Mouse (Mus musculus) right cerebral cortex, adult 2 months (tissue): Measurements from ENCODE around the gene Tcap.

ENCODE experiments used
- DNase-seq, 2 experiments: peaks; one replicate each; pipeline ENCODE4 v3.0.0; 2021 to 2022; ENCODE audit warnings: low spot score in 2 of 2

The Tcap gene

DNA sequence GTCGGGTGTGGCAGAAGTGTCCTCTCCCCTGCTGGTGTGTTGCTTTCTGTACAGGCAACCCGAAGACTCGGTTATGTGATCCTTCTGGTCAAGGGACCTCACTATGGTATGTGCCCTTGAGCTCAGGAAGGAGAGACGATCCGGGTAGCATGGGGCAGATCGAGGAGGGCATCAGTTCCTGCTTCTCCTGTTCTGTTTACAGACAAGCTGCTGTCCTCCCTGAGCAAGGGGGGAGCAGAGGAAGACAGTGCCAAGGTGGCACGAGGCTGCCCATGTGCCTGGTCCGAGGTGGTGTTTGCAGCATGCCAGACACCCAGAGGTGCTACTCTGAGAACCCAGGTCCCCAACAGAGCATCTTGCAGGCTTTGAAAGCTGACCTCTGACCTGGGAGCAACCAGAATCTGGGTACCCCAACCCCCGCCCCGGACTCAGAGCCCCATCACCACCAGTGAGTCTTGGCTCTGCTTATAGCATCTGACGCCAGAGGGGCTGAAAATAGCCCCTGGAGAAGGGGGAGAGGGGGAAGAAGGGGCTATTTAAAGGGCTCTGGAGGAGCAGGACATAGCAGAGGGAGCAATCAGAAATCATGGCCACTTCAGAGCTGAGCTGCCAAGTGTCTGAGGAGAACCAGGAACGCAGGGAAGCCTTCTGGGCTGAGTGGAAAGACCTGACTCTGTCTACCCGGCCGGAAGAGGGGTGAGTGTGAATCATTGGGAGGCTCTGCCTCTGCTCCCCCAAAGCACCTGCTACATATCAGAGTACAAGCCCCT is at the start of gene Tcap:
Gene Tcap (plus strand): TSS at position 551 of the 770 bp plus-strand sequence.
- DNase-seq = no peak

GRCm38 (mm10) chr11:98333981-98334741 is 49.5 kb upstream of the Tcap start:
- DNase-seq = peak in 1 of 2 experiments; percentile 36

DNA sequence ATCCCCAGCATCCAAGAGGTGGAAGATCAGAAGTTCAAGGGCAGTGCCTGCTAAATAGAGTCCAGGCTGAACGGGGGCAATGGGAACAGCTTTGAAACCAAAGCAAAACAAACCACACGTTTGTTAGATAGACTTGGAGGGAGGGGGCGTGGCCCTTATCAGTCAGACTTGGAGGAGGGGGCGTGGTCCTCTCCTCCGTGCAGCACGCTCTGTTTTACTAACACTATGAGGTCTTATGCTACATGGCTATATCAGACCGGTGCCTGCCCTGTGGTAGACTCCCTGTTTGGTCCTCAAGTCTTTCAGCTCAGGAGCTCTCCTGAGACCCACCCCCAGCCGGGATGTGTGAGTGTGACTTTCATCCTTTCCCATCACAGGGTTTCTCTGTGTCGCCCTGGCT is 48.4 kb upstream of the Tcap start:
- no peak for DNase-seq

DNA sequence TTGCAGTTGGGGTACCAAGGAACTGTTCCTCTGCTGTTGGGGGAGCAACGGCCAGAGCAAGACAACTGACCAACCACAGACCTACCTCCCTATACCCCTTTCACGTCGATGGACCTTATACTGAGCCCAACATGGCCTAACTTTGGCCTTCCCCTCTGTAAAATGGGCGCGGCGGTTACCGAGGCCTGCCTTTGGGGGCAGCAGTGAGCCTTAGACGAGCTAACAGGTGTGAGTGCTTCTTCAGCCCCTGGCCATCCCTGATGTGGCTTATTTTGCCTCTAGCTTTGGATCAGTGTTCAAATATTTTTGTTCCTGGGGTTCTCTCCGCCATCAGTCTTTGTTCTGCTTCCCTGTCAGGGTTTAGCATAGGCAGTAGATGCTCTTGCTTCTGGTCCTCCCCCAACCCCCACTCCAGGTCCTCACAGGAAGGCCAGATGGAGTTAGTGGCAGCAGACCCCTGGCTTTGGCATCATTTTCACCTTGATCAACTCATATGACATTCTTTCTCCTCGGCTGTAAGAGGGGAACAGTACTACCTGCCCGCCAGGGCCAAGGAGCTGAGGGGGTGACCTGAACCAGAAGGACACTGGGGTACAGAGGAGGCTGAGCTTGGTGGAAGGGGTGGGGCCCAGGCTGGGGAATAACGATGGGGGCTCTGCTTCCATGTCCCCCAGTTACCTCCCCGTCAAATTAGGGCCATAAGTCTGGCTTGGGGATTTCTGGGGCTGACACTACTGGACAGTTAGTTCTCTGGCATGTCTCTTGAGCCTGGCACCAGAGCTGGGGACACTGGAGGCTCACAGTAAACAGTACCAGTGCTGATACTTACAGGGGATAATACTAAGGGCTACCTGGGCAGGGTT is 47.1 kb upstream of the Tcap start:
- DNase-seq = no peak

- peak; percentile 80 to 82 for DNase-seq
Measured at GRCm38 (mm10) chr11:98338507-98338961, 45.1 kb upstream of the Tcap start.

GRCm38 (mm10) chr11:98339071-98339501 is 44.5 kb upstream of the Tcap start:
- no peak for DNase-seq

- no peak for DNase-seq
Measured at GRCm38 (mm10) chr11:98339679-98340287, 43.8 kb upstream of the Tcap start.

GRCm38 (mm10) chr11:98340597-98340996 is 43.0 kb upstream of the Tcap start:
- no peak for DNase-seq

- DNase-seq = no peak
Measured at GRCm38 (mm10) chr11:98341174-98341573, 42.4 kb upstream of the Tcap start.

DNA sequence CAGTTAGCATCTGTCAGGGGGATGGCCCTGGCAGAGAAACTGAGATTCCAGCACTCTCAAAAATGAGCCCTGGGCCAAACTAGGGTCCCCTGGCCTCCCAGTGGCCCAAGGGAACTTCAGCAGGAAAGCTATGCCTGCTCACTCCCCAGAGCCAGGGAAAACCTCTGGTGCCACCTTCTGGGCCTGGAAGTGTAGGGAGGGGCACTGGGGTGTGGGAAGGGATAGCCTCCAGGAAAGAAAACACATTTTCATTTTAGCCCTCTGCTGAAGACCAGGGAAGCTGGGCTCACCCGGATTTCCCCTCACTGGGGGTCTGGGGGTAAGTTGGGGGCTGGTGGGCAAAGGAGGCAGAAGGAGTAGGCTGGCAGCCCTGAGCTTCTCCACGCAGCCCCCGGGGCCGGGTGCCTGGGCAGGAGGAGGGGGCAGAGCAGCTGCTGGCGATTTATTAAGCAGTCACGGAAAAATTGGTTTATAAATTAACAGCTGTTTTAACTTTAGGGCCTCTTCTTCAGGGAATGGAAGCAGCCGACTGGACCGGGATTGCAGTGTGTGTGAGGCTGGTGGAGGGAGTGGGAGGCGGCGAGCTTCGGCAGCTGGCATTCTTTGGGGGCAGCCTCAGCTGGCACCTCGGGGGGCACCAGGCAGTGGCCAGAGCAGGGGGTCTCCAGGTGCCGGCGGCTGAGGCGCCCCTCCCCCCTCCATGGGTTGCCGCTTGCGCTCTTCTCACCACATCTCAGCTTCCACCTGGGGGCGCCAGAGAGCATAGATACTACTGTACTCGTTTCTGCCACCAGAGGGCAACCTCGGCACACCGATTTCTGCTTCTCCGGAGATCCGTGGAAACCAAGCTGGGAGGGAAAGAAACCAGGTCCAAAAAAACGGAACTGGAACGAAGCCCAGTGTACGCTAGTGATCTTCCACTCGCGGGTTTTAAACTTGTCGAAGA is 41.3 kb upstream of the Tcap start:
- peak; percentile 99 to 100 for DNase-seq

DNA sequence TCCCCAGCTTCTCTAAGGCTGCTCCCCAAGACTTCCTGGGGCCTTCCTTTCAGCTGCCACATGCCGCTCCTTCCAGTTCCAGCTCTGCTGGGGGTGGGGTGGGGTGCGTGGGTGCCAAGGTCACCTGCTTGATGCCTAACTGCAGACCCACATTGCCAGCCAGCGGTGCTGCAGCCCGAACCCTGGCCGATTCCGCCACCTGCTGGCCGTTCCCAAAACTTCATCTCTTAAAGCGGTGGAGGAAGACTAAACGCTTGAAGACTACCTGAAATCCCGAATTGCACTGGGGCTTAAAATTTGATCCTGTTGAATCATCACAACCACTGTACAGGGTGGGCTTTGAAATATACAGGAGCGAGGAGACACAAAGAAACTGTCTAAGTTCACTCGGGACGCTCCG is 38.4 kb upstream of the Tcap start:
- DNase-seq = peak; percentile 88 to 92

DNA sequence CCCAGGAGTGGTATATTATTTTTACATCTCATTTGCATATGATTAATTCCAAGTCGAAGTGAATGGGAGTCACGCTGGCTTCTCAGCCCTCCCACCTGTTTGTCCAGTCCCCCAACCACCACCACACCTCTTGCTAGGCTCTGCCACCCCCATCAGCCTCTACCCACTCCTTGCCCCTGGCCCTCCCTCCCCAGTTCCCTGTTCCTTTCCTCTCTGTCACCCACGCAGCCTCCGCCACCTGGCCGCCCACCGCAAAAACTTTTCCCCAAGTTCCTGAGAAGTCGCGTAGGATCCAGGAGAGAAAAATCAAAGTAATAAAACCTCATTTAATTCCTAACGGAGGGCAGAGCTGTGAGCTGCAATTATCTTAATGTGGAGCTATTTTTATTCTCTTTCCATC is 37.4 kb upstream of the Tcap start:
- peak; percentile 56 to 74 for DNase-seq

DNA sequence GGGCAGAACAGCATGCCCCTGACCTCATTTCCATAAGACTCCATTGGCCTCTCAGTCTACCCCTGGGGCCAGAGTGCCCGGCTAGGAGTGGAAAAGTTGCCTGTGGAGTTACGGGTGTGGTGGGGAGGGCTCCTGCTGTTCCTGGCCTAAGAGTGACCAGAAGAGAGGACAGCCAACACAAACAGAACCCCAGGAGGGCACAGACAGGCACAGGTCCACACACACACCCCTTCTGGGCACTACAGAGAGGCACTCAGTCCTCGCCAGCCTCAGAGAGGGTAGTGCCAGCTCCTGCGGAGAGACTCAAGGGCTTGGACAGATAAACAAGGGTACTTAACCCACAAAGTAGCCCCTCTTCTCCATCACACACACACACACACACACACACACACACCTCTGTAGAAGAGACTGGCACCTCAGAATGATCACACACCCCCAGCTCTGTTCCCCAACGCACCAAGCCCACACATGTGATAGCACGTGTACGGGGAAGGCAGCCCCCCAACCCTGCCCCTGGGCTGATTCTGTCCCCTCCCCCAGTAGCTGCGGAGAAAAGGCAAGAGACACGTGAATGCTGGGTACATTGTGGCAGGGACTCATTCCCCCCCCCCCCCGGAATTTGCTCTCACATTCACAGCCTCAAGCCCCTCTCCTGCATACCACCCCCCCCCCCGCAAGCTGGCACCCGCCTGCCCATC is 36.1 kb upstream of the Tcap start:
- no peak for DNase-seq

- DNase-seq = peak; percentile 77 to 80
Measured at GRCm38 (mm10) chr11:98348083-98348961, 35.3 kb upstream of the Tcap start, which contains the start of gene Ppp1r1b. Ppp1r1b (plus strand) TSS chr11:98348404.

DNA sequence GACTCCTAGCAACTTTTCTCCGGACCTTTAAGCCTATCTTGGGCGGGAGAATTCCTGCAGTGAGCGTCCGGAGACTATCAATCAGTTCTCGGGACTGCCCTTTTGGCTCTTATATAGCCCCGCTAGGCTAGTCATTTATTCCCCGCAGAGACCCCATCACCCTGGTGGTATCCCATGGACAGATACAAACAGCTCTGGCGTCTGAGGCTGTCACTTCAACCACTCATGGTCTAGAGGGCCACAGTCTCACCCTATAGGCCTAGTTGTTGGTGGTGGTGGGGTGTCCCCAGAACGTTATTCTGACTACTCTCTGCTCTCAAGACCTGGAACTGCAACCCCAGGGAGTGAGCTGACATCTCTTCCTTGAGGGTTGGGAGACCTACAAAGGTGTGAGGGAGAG is 34.3 kb upstream of the Tcap start:
- no peak for DNase-seq

DNA sequence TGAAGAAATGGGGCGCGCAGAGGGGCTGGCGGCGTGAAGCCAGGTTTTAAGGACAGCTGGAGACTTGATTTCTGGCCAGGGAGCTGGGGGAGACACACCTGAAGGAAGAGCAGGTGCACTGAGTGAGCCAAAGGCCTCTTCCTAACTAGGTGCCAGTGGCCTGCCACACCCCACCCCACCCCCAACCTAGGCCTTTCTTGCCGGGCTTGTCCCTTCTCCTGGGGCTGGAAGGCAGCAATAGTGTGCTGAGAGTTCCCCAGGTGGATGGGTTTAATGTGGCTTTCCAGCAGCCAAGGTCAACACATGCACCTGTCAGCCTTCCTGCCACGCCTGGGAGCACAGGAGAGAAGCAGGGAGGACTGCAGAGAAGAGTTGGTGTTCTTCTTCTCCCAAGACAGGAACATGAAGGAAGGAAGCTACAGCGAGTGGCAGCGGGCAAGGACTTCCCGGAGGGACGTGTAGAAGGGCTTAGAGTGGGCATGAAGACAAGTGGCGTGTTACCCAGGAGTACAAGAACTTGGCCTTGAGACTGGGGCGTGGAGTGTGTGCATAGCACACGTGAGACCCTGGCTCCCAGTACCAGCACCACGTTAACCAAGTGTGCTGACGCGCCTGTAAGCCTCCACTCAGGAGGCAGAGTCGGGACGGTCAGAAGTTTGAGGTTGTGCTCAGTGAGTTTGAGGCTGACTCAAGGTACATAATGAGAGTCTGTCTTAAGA is 31.2 kb upstream of the Tcap start:
- DNase-seq = no peak

- peak in 1 of 2 experiments; percentile 53 for DNase-seq
Measured at GRCm38 (mm10) chr11:98353651-98354211, 29.9 kb upstream of the Tcap start.

- DNase-seq = peak; percentile 58 to 67
Measured at GRCm38 (mm10) chr11:98354445-98354844, 29.2 kb upstream of the Tcap start.
